Mouse (Mus musculus): Measurements from ENCODE around the gene Dbn1.

DNA sequence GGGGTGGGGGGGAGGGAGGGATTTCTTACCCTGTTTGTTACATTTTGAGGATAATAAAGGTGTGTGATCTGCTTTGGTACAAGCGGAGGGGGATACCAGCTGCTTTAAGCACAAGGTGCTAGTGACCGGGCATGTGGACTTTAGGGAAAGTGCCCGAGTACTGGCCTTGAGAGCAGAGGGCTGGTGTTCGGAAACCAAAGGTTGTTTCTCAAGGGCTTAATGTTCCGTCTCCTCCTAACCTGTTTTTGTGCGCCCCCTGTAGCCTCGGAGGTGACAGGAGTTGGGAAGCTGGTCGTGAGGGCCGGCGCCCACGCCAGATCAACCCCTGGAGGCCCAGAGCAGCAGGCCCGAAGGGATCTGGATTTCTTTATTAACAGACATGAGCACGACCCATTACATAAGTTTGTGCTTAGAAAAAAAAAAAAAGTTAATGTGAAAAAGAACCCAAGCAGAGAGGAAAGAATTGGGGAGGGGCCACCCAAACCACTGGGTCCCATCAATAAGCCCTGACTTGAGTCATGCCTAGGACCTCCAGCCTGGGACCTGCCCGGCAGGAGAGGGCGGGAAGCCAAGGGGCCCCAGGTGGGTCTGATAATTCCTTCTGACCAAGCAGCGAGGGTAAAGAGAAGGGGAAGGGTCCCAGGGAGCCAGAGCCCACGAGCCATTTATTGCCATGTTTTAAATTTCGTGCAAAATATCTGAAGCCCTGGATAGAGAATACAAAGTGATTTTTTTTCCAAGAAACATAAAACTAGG, 14.7 kb downstream of the Dbn1 start:
- peak; percentile 4; the same call in 1 of the 2 replicates for TF ChIP-seq CTCF (IDR thresholded peaks at IDR 0.05; ENCODE audit: borderline replicate concordance, extremely low read depth, insufficient read depth, insufficient read length)
- no peak for TF ChIP-seq POLR2A (IDR thresholded peaks at IDR 0.05; ENCODE audit: borderline replicate concordance, extremely low read depth, insufficient read depth, insufficient read length, poor library complexity, severe bottlenecking)

Measured in brain, embryonic 14.5 days (tissue).